Mouse (Mus musculus): ENCODE measurements around the gene Cxcr6. TPM values are rescaled to one million over a fixed set of nuclear protein-coding genes. Genes with fewer than 3 reads are reported as not detected.
A peak's percentile ranks its signal among the peaks of the same experiment; 100 is the strongest.

Cxcr6 gene
- polyA plus RNA-seq, 2 experiments from 2014 or later: 25.3 to 37.5 TPM

GRCm38 (mm10) chr9:123828916-123829315 lies 22.6 kb downstream of the Cxcr6 start:
- ATAC-seq: no peak

GRCm38 (mm10) chr9:123835851-123836250 lies 29.6 kb downstream of the Cxcr6 start:
- ATAC-seq: peak; percentile 43

GRCm38 (mm10) chr9:123840243-123840642 lies 34.0 kb downstream of the Cxcr6 start:
- ATAC-seq: no peak

- no peak for ATAC-seq
Observed at GRCm38 (mm10) chr9:123844468-123844867, 38.2 kb downstream of the Cxcr6 start.

- no peak for ATAC-seq
Observed at GRCm38 (mm10) chr9:123845120-123845519, 38.8 kb downstream of the Cxcr6 start.

GRCm38 (mm10) chr9:123846490-123846889 lies 40.2 kb downstream of the Cxcr6 start:
- ATAC-seq: no peak

- no peak for ATAC-seq
Observed at GRCm38 (mm10) chr9:123849976-123850695, 43.9 kb downstream of the Cxcr6 start.

GRCm38 (mm10) chr9:123850705-123851061 lies 44.4 kb downstream of the Cxcr6 start:
- peak; percentile 21 for ATAC-seq

- peak; percentile 45 for ATAC-seq
Observed at GRCm38 (mm10) chr9:123851062-123851712, 44.9 kb downstream of the Cxcr6 start.

GRCm38 (mm10) chr9:123851713-123852448 lies 45.6 kb downstream of the Cxcr6 start, which contains the start of gene Fyco1:
Fyco1 (minus strand) TSS chr9:123851899.
- ATAC-seq: peak; percentile 94

GRCm38 (mm10) chr9:123852449-123853390 lies 46.4 kb downstream of the Cxcr6 start:
- no peak for ATAC-seq

- ATAC-seq: no peak
Observed at GRCm38 (mm10) chr9:123856836-123857235, 50.6 kb downstream of the Cxcr6 start.

Other genes starting within 250 kb of the Cxcr6 start
- gene Slc6a20b, start 173.9 kb upstream of the Cxcr6 start, polyA plus RNA-seq (2017; shearing (Covaris generic)): 1 to 10 TPM in 1 of 2 experiments, under 1 TPM in 1; 0.34 to 1.8 TPM
- 10 to 100 TPM; 28.0 to 36.1 TPM for gene Ccr9, start 128.0 kb upstream of the Cxcr6 start, polyA plus RNA-seq (2017; shearing (Covaris generic))
- gene Slc6a20a, start 127.6 kb upstream of the Cxcr6 start, polyA plus RNA-seq (2017; shearing (Covaris generic)): not detected
- 10 to 100 TPM; 42.1 to 48.2 TPM for gene Lztfl1, start 88.8 kb upstream of the Cxcr6 start, polyA plus RNA-seq (2017; shearing (Covaris generic))
- gene Fyco1, start 45.4 kb downstream of the Cxcr6 start, polyA plus RNA-seq (2017; shearing (Covaris generic)): 10 to 100 TPM; 34.5 to 69.7 TPM
- gene Xcr1, start 55.6 kb downstream of the Cxcr6 start, polyA plus RNA-seq (2017; shearing (Covaris generic)): under 1 TPM; 0.12 to 0.61 TPM
- gene Ccr1, start 162.2 kb downstream of the Cxcr6 start, polyA plus RNA-seq (2017; shearing (Covaris generic)): under 1 TPM; 0.89 to 0.98 TPM
- gene Ccr1l1, start 171.9 kb downstream of the Cxcr6 start, polyA plus RNA-seq (2017; shearing (Covaris generic)): not detected
- 1 to 10 TPM; 2.2 to 3.2 TPM for gene Ccr3, start 215.5 kb downstream of the Cxcr6 start, polyA plus RNA-seq (2017; shearing (Covaris generic))